Mouse (Mus musculus): ENCODE data around the gene Tceal3.
"Not testable (repeated sequence)": the region's sequence is repeated elsewhere in the genome, so short reads cannot be mapped to it uniquely, and the experiment has no call there.

Gene Tceal3

DNA sequence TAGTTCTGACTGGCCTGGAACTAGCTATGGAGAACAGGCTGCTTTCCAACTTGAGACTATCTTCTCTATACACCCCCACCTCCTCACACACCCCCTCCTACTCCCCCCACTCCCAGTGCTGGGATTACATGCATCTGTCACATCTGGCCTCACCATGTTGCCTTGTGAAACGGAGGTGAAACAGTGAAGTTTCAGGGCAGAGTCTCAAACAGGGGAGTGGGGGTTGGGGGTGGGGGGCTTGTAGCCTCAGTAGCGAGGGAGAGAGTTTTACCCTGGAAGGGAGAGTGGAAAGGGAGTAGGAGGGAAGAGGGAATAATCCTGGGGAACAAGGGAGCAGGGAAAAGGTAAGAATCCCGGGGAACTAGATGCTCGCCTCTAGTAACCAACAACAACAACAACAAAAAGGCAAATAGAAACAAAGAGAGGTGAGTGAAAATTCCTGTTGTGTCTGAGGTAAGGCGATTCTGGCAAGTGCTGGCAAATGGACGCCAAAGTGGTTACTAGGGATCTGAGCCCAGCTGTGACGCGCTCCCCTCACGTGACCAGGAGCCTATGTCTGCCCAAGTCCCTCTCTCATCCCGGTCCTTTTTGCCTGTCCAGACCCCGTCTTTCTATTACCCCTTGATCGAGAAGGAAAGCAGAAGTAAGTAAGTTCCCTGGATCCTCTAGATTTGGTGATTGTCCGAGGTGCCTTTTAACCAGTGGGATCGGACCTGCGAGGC is 117.0 kb downstream of the Tceal3 start, which contains the start of gene Tceal1:
Gene Tceal1 (plus strand): TSS at position 537 of the 722 bp plus-strand sequence.
- peak; percentile 48 for DNase-seq (ENCODE audit: low spot score)

DNA sequence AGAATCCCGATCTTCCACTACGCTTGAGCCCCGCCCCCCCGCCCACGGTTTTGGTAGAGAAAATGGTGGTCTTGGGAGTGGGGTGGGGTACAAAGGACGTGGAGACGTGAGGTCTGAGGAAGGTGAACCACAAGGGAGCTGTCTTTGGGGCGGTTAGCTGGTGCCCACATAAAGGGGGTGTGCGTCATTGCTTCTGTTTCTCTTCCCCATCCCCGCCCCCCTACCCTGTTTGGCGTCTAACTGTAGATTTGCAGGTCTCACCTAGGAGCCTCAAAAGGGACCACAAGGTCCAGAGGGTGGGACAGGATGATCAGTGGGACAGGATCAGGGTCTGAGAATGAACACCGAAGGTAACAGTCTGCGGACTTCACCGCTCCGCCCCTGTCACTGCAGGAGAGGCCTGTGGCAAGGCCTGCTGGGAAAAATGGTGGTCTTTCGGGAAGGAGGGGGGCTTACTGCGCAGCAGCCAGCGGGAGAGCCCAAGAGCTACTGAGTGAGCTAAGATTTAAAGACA is 117.6 kb downstream of the Tceal3 start:
- peak; percentile 21 for DNase-seq (ENCODE audit: low spot score)

GRCm38 (mm10) chrX:136708782-136709181 is 118.1 kb downstream of the Tceal3 start:
- no peak for DNase-seq (ENCODE audit: low spot score)

DNA sequence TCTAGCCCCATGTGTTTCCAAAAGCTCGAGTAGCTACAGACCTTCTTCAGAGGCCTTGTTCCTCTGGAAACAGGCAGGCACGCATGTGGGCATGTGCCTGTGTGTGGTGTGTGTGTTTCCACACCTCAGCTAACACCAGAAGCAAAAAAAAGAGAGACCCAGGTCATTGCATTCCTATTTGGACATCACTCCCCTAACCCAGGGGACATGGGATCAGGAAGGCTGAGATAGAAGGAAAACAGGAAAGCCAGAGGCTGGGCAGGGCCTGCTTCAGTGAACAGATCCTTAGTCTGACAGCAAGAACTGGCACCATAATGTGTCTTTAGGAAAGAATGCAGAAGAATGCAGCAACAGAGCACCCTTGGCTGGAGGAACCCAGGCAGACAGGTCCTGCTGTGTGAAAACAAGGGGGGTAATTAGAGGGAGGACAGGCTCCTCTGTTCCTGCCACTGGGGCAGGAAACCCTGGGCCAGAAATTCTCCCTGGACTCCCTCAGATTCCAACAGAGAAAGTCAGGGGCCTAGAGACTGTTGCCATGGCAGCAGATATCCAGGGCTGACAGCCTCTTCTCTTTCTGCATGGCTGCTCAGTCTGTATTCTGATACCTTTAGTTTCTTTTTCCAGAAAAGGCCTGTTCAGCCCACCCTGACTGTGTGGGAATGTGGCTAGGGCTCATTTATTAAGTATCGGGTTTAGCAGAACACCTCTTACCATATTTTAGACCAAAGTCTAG is 124.3 kb downstream of the Tceal3 start:
- not testable (repeated sequence) for DNase-seq (ENCODE audit: low spot score)

Measured in testis, postnatal 14 days (tissue).